Mouse (Mus musculus) left cerebral cortex, postnatal 4 days (tissue): ENCODE measurements around the gene Mucl1. TPM values are rescaled to one million over a fixed set of nuclear protein-coding genes. Genes with fewer than 3 reads are reported as not detected.
"Not testable (repeated sequence)": the region's sequence is repeated elsewhere in the genome, so short reads cannot be mapped to it uniquely, and the experiment has no call there.

ENCODE experiments used
- DNase-seq: peaks from one replicate; pipeline ENCODE4 v3.0.0-alpha.2; 2022
- intact Hi-C: fragments of 180-260 bp; cut with DNase I; formaldehyde crosslinking; loops from one replicate; pipeline ENCODE4 v1.15.1; 2025
- total RNA-seq, 2 experiments: library from RNA; stranded (reverse); gene quantifications; 2 replicates each; pipeline ENCODE4 v1.2.3; 2021

Gene Mucl1
- total RNA-seq: not detected

DNA sequence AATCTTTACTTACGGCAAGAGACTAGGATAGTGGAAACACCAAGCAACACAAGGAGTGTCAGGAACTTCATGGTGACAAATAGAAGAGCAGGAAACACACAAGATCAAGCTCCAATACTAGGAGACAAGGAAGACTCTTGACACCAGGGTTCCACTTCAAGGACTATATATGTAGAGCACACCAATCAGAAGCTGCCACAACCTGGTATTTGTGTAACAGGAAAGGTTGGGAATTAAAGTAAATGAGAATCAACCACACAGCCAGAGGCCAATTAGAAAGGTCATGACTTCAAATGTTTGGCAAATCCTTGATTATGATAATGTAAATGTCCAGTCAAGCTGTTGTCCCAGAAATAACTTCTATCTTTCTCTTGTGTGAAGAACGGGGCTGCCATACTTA lies at the start of gene Mucl1:
TSS of gene Mucl1 (minus strand) at position 101 of the 400 bp plus-strand sequence.
- no peak for DNase-seq
- intact Hi-C loops: no loop called here

DNA sequence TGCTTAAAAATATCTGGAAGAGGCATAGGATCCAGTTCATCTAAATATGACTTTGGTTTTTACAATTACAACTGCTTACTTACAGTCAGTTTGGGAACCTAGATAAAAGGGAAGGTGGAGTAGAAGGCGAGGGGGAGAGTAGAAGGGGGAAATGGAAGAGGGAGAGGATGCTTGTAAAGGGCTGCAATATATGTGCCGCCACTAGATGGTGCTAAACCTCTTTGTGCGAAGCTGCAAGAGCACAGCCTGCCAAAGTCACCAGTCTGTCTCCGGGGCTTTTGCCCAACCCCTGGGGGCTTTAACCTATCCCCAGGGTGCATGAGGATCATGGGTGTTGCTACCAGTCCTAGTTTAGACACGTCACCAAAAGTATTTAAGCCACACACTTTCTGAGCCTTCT lies 11.6 kb upstream of the Mucl1 start:
- peak; percentile 42 for DNase-seq
- intact Hi-C loops: not testable (repeated sequence)

DNA sequence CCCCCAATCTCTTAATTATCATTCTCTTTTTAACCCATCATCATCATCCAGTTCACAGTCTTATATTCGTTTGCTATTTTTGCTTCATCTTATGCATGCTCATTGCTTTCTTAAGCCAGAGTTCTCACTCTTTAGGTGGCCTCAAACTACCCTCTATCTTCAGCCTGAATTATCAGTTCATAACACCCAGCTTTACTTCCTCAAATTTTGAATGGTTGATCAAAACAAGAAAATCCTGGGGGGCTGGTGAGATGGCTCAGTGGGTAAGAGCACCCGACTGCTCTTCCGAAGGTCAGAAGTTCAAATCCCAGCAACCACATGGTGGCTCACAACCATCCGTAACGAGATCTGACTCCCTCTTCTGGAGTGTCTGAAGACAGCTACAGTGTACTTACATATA lies 38.4 kb downstream of the Mucl1 start:
- DNase-seq, intact Hi-C loops: not testable (repeated sequence)

Other genes with a start within 250 kb of the Mucl1 start
- gene Ppp1r1a, start 217.5 kb downstream of the Mucl1 start, total RNA-seq: 100 to 1,000 TPM; 144 to 153 TPM
- gene Glycam1, start 190.4 kb downstream of the Mucl1 start, total RNA-seq: not detected
- not detected for gene Mucl2, start 143.8 kb upstream of the Mucl1 start, total RNA-seq